Mouse (Mus musculus): Measurements from ENCODE around the gene Men1. TPM values are rescaled to one million over a fixed set of nuclear protein-coding genes. Genes with fewer than 3 reads are reported as not detected.
A peak's percentile ranks its signal among the peaks of the same experiment; 100 is the strongest.

The Men1 gene
- total and polyA plus RNA-seq, 2 experiments from 2014 or later = 57.8 to 93.4 TPM

- no peak overlapping the region for H3K4me2 ChIP-seq (ENCODE audit: low read depth, low read length)
- H3K4me3 ChIP-seq (ENCODE audit: low read length) = no peak overlapping the region
- peaks cover 31% of the 10 kb centered on the region for H3K36me3 ChIP-seq (ENCODE audit: insufficient read depth, low read length)
- no peak for TF ChIP-seq CTCF (IDR thresholded peaks at IDR 0.05; ENCODE audit: low read depth)
- H3K4me1 ChIP-seq (ENCODE audit: insufficient read depth, low read length) = no peaks in the 10 kb centered on the region
- 50% methylated on average over 14 of the region's 14 CpGs for WGBS
- H3K9me3 ChIP-seq (ENCODE audit: low read length) = no peaks in the 10 kb centered on the region
- no peak overlapping the region for H3K27ac ChIP-seq
- no peaks in the 10 kb centered on the region for H3K27me3 ChIP-seq (ENCODE audit: insufficient read depth, low read length)
- H3K9ac ChIP-seq (replicated peaks; ENCODE audit: low read length) = no peak overlapping the region
- DNase-seq (ENCODE audit: low spot score) = no peak
- no peak for ATAC-seq
These were observed 14.6 kb downstream of the Men1 start for GRCm38 (mm10) chr19:6349215-6349983.

- H3K9ac ChIP-seq (replicated peaks; ENCODE audit: low read length) = no peak overlapping the region
- no peak overlapping the region for H3K4me2 ChIP-seq (ENCODE audit: low read depth, low read length)
- peaks cover 9% of the 10 kb centered on the region; the same call in 1 of the 2 replicates for H3K36me3 ChIP-seq (ENCODE audit: insufficient read depth, low read length)
- H3K4me3 ChIP-seq (ENCODE audit: low read length) = no peak overlapping the region
- no peaks in the 10 kb centered on the region for H3K27me3 ChIP-seq (ENCODE audit: insufficient read depth, low read length)
- DNase-seq (ENCODE audit: low spot score) (no peak), ATAC-seq (no peak)
- H3K9me3 ChIP-seq (ENCODE audit: low read length) = no peaks in the 10 kb centered on the region
- TF ChIP-seq CTCF (IDR thresholded peaks at IDR 0.05; ENCODE audit: low read depth) = no peak
- no peak overlapping the region for H3K27ac ChIP-seq
- H3K4me1 ChIP-seq (ENCODE audit: insufficient read depth, low read length) = no peaks in the 10 kb centered on the region
- 61% methylated on average over 14 of the region's 14 CpGs for WGBS
These were observed 16.8 kb downstream of the Men1 start for GRCm38 (mm10) chr19:6351431-6352106.

DNA sequence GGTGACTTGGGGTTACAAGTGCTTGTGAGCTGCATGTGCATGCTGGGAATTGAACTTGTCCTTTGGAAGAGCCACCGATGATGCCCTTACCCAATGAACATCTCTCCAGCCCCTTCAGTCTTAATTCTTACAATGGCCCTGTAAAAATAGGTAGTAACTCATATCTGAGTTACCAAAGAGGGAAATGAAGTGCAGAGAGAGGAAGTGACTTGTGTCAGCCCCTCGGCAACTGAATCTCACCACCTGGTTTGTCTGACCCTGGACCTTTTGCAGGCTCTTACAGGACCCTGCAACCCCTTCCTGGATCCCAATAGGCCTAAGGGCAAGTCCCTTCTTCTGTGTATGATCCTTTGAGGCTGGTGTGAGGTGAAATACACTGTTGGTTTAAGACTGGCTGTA is 17.3 kb downstream of the Men1 start:
- H3K36me3 ChIP-seq (ENCODE audit: insufficient read depth, low read length) = peaks cover 5% of the 10 kb centered on the region; the same call in 1 of the 2 replicates
- H3K9ac ChIP-seq (replicated peaks; ENCODE audit: low read length) = no peak overlapping the region
- no peak for ATAC-seq
- TF ChIP-seq CTCF (IDR thresholded peaks at IDR 0.05; ENCODE audit: low read depth) = no peak
- no peaks in the 10 kb centered on the region for H3K9me3 ChIP-seq (ENCODE audit: low read length)
- no peak overlapping the region for H3K27ac ChIP-seq
- H3K4me1 ChIP-seq (ENCODE audit: insufficient read depth, low read length) = no peaks in the 10 kb centered on the region
- no peak for DNase-seq (ENCODE audit: low spot score)
- no peak overlapping the region for H3K4me3 ChIP-seq (ENCODE audit: low read length)
- H3K4me2 ChIP-seq (ENCODE audit: low read depth, low read length) = no peak overlapping the region
- no peaks in the 10 kb centered on the region for H3K27me3 ChIP-seq (ENCODE audit: insufficient read depth, low read length)
- WGBS = 90% methylated on average over 2 of the region's 2 CpGs

- H3K4me1 ChIP-seq (ENCODE audit: insufficient read depth, low read length) = no peaks in the 10 kb centered on the region
- 59% methylated on average over 7 of the region's 7 CpGs for WGBS
These were observed 19.3 kb downstream of the Men1 start for GRCm38 (mm10) chr19:6354030-6354429.

GRCm38 (mm10) chr19:6361291-6361690 is 26.5 kb downstream of the Men1 start:
- ATAC-seq (no peak), DNase-seq (ENCODE audit: low spot score) (no peak)
- TF ChIP-seq CTCF (IDR thresholded peaks at IDR 0.05; ENCODE audit: low read depth) = no peak
- Histone ChIP-seq H3K4me2 (ENCODE audit: low read depth, low read length) (no peak overlapping the region), H3K9ac (replicated peaks; ENCODE audit: low read length) (no peak overlapping the region), H3K4me1 (ENCODE audit: insufficient read depth, low read length) (peaks cover 11% of the 10 kb centered on the region), H3K4me3 (ENCODE audit: low read length) (no peak overlapping the region), H3K36me3 (ENCODE audit: insufficient read depth, low read length) (peaks cover 8% of the 10 kb centered on the region), H3K9me3 (ENCODE audit: low read length) (no peaks in the 10 kb centered on the region), H3K27me3 (ENCODE audit: insufficient read depth, low read length) (no peaks in the 10 kb centered on the region), H3K27ac (no peak overlapping the region)
- WGBS = 93% methylated on average over 3 of the region's 3 CpGs

More at GRCm38 (mm10) chr19:6354030-6354429, 19.3 kb downstream of the Men1 start:
- H3K4me3 ChIP-seq (ENCODE audit: low read length) = no peak overlapping the region
- DNase-seq (ENCODE audit: low spot score) (no peak), ATAC-seq (no peak)
- no peaks in the 10 kb centered on the region for H3K27me3 ChIP-seq (ENCODE audit: insufficient read depth, low read length)
- no peak overlapping the region for H3K4me2 ChIP-seq (ENCODE audit: low read depth, low read length)
- peaks cover 5% of the 10 kb centered on the region; the same call in 1 of the 2 replicates for H3K36me3 ChIP-seq (ENCODE audit: insufficient read depth, low read length)
- TF ChIP-seq CTCF (IDR thresholded peaks at IDR 0.05; ENCODE audit: low read depth) = no peak
- H3K27ac ChIP-seq = no peak overlapping the region
- no peak overlapping the region for H3K9ac ChIP-seq (replicated peaks; ENCODE audit: low read length)
- H3K9me3 ChIP-seq (ENCODE audit: low read length) = no peaks in the 10 kb centered on the region

GRCm38 (mm10) chr19:6363091-6363410 is 28.3 kb downstream of the Men1 start:
- H3K27ac ChIP-seq = peak overlapping the region; percentile 100
- no peaks in the 10 kb centered on the region for H3K9me3 ChIP-seq (ENCODE audit: low read length)
- DNase-seq (ENCODE audit: low spot score) (no peak), ATAC-seq (no peak)
- H3K4me3 ChIP-seq (ENCODE audit: low read length) = peak overlapping the region; percentile 100
- no peak for TF ChIP-seq CTCF (IDR thresholded peaks at IDR 0.05; ENCODE audit: low read depth)
- peaks cover 11% of the 10 kb centered on the region for H3K4me1 ChIP-seq (ENCODE audit: insufficient read depth, low read length)
- 1% methylated on average over 11 of the region's 11 CpGs for WGBS
- H3K36me3 ChIP-seq (ENCODE audit: insufficient read depth, low read length) = peaks cover 25% of the 10 kb centered on the region
- peak overlapping the region; percentile 63 for H3K4me2 ChIP-seq (ENCODE audit: low read depth, low read length)
- peak overlapping the region; percentile 35 for H3K9ac ChIP-seq (replicated peaks; ENCODE audit: low read length)
- H3K27me3 ChIP-seq (ENCODE audit: insufficient read depth, low read length) = no peaks in the 10 kb centered on the region
